Comparison of ENCODE assay signal across 10 mouse cellular contexts in genomic region chr5:114129550-114130210, GRCm38 (mm10). TPM values are rescaled to one million over a fixed set of nuclear protein-coding genes. Genes with fewer than 3 reads are reported as not detected.
A peak's percentile ranks its signal among the peaks of the same experiment; 100 is the strongest.
DNase-seq lines count a peak whose midpoint lies in the region; ATAC-seq and TF ChIP-seq lines count a peak whose summit lies in the region.
"Had no signal": no experiment of that assay in that cellular context is flagged by ENCODE, and none has a peak within 500 bp of the region (broad histone marks: within the 10 kb centered on the region; RNA-seq: fewer than 3 reads in every experiment).

No protein-coding gene starts in this region.

- peak overlapping the region; percentile 84 for H3K9ac ChIP-seq in heart, embryonic 13.5 days
- peak overlapping the region; percentile 73; the same call in 1 of the 2 replicates for H3K9ac ChIP-seq in ES-E14 (ENCODE audit: insufficient read depth, low read depth, low read length, poor library complexity, severe bottlenecking)
- H3K9ac ChIP-seq in hindbrain, embryonic 13.5 days: 0 out of 2 replicates have a peak overlapping the region, but pooled peaks have one; percentile 67
- peak overlapping the region; percentile 60; the same call in 1 of the 2 replicates for H3K9ac ChIP-seq in midbrain, embryonic 12.5 days (replicated peaks)

- peak overlapping the region; percentile 90 for H3K4me3 ChIP-seq in heart, embryonic 13.5 days
- peak overlapping the region; percentile 84 to 91 for H3K4me3 ChIP-seq in ES-E14 (ENCODE audit: insufficient read depth in 1 of 2, low read depth in 1 of 2, low read length in 2 of 2, poor library complexity in 1 of 2, severe bottlenecking in 1 of 2)
- peak overlapping the region; percentile 75 for H3K4me3 ChIP-seq in hindbrain, embryonic 13.5 days
- peak overlapping the region; percentile 87 for H3K4me3 ChIP-seq in midbrain, embryonic 12.5 days

- WGBS in heart, embryonic 13.5 days: 66% methylated on average over 15 of the region's 15 CpGs
- 79% methylated on average over 15 of the region's 15 CpGs for WGBS in hindbrain, embryonic 13.5 days
- WGBS in midbrain, embryonic 12.5 days: 80% methylated on average over 15 of the region's 15 CpGs

- no peak for ATAC-seq in heart, embryonic 13.5 days (ENCODE audit: extremely low read depth, insufficient number of reproducible peaks, low FRiP score, low TSS enrichment)
- ATAC-seq in hindbrain, embryonic 13.5 days (ENCODE audit: low FRiP score): no peak
- no peak for ATAC-seq in midbrain, embryonic 12.5 days (ENCODE audit: low FRiP score, low read depth)

- in situ Hi-C loops in ES-E14 (cut with MboI; ENCODE audit: low sequenced_read_pairs in 2 of 2, unreplicated experiment in 2 of 2): no loop called here

- H3K4me1 ChIP-seq in heart, embryonic 13.5 days: peaks cover 43% of the 10 kb centered on the region
- peaks cover 4 to 23% of the 10 kb centered on the region in 2 experiments for H3K4me1 ChIP-seq in ES-E14 (ENCODE audit: control insufficient read depth in 2 of 2, insufficient read depth in 2 of 2, low read length in 2 of 2, poor library complexity in 1 of 2)
- peaks cover 28% of the 10 kb centered on the region for H3K4me1 ChIP-seq in hindbrain, embryonic 13.5 days (replicated peaks)
- H3K4me1 ChIP-seq in midbrain, embryonic 12.5 days: peaks cover 39% of the 10 kb centered on the region

- no peaks in the 10 kb centered on the region for H3K9me3 ChIP-seq in heart, embryonic 13.5 days
- no peaks in the 10 kb centered on the region for H3K9me3 ChIP-seq in ES-E14 (ENCODE audit: control insufficient read depth, insufficient read depth, low read depth, low read length)
- no peaks in the 10 kb centered on the region for H3K9me3 ChIP-seq in hindbrain, embryonic 13.5 days
- no peaks in the 10 kb centered on the region for H3K9me3 ChIP-seq in midbrain, embryonic 12.5 days

- intact Hi-C loops in heart, postnatal 36 days (cut with DNase I): loop anchor here (2.0 to 5.0 kb wide), 3 partner anchors 43 to 277 kb away; no protein-coding TSS in a partner anchor

- peaks cover 18% of the 10 kb centered on the region for H3K36me3 ChIP-seq in heart, embryonic 13.5 days
- peaks cover 27% of the 10 kb centered on the region for H3K36me3 ChIP-seq in ES-E14 (ENCODE audit: control insufficient read depth, insufficient read depth, low read length, poor library complexity, severe bottlenecking)
- peaks cover 5% of the 10 kb centered on the region for H3K36me3 ChIP-seq in hindbrain, embryonic 13.5 days
- H3K36me3 ChIP-seq in midbrain, embryonic 12.5 days: peaks cover 1% of the 10 kb centered on the region; the same call in 1 of the 2 replicates

- no peaks in the 10 kb centered on the region for H3K27me3 ChIP-seq in heart, embryonic 13.5 days (replicated peaks)
- no peaks in the 10 kb centered on the region for H3K27me3 ChIP-seq in hindbrain, embryonic 13.5 days
- H3K27me3 ChIP-seq in midbrain, embryonic 12.5 days: no peaks in the 10 kb centered on the region

- no peak overlapping the region for H3K27ac ChIP-seq in heart, embryonic 13.5 days (replicated peaks)
- H3K27ac ChIP-seq in ES-E14 (ENCODE audit: insufficient read depth, low read depth, low read length, poor library complexity, severe bottlenecking): no peak overlapping the region; the same call in 1 of the 2 replicates
- H3K27ac ChIP-seq in hindbrain, embryonic 13.5 days: no peak overlapping the region
- H3K27ac ChIP-seq in midbrain, embryonic 12.5 days (replicated peaks): no peak overlapping the region

- peak overlapping the region; percentile 98 for H3K4me2 ChIP-seq in heart, embryonic 13.5 days
- peak overlapping the region; percentile 97 for H3K4me2 ChIP-seq in hindbrain, embryonic 13.5 days
- peak overlapping the region; percentile 98 for H3K4me2 ChIP-seq in midbrain, embryonic 12.5 days (replicated peaks)

- DNase-seq in heart, postnatal 36 days: no peak
- DNase-seq in ES-E14 (ENCODE audit: low read depth, low spot score): no peak
- no peak for DNase-seq in cerebellum, postnatal 10 days
- no peak for DNase-seq in frontal cortex, postnatal 10 days (ENCODE audit: low spot score in 2 of 2)
- no peak for DNase-seq in embryo, embryonic 9.5 days (ENCODE audit: extremely low spot score)

TF ChIP-seq in ES-E14, 5 proteins besides CTCF, POLR2A, EP300 and RAD21:
- TF ChIP-seq ZC3H11A (IDR thresholded peaks at IDR 0.05; ENCODE audit: borderline replicate concordance, low read depth, low read length) (no peak), ZNF384 (IDR thresholded peaks at IDR 0.05; ENCODE audit: low read depth, low read length) (peak; percentile 60)

RNA-seq across cellular contexts. Expression of gene Ung, which starts 0.5 kb away (rescaled TPM):
- polyA plus RNA-seq in heart, embryonic 13.5 days (2015; fragmentation: Nextera tagmentation; extraction: Ambion mirVana): 44.6 and 47.5 TPM in 2 replicates
- total RNA-seq in heart, postnatal 36 days (2021): 10 to 100 TPM; 26.4 to 27.3 TPM
- total RNA-seq in ES-E14 (2012; rRNA removed): 67.9 and 71.6 TPM in 2 replicates
- polyA plus RNA-seq in hindbrain, embryonic 13.5 days (2015; fragmentation: Nextera tagmentation; extraction: Ambion mirVana): 10.4 and 11.1 TPM in 2 replicates
- 40.2 and 41.6 TPM in 2 replicates for polyA plus RNA-seq in midbrain, embryonic 12.5 days (2016; fragmentation: Nextera tagmentation; extraction: Ambion mirVana)

RNA-seq across cellular contexts. Expression of gene Alkbh2, which starts 1.7 kb away (rescaled TPM):
- polyA plus RNA-seq in heart, embryonic 13.5 days (2015; fragmentation: Nextera tagmentation; extraction: Ambion mirVana): 6.4 and 9.1 TPM in 2 replicates
- total RNA-seq in heart, postnatal 36 days (2021): 1 to 10 TPM; 1.2 to 1.5 TPM
- total RNA-seq in ES-E14 (2012; rRNA removed): 26.7 and 32.6 TPM in 2 replicates
- polyA plus RNA-seq in hindbrain, embryonic 13.5 days (2015; fragmentation: Nextera tagmentation; extraction: Ambion mirVana): 5.4 and 6.3 TPM in 2 replicates
- polyA plus RNA-seq in midbrain, embryonic 12.5 days (2016; fragmentation: Nextera tagmentation; extraction: Ambion mirVana): 8.9 and 12.7 TPM in 2 replicates

RNA-seq across cellular contexts. Expression of gene Acacb, which starts 16.7 kb away (rescaled TPM):
- polyA plus RNA-seq in heart, embryonic 13.5 days (2015; fragmentation: Nextera tagmentation; extraction: Ambion mirVana): 8.9 and 9.5 TPM in 2 replicates
- 100 to 1,000 TPM; 232 to 242 TPM for total RNA-seq in heart, postnatal 36 days (2021)
- 10.5 and 16.9 TPM in 2 replicates for total RNA-seq in ES-E14 (2012; rRNA removed)
- polyA plus RNA-seq in hindbrain, embryonic 13.5 days (2015; fragmentation: Nextera tagmentation; extraction: Ambion mirVana): 1.9 and 3.2 TPM in 2 replicates
- polyA plus RNA-seq in midbrain, embryonic 12.5 days (2016; fragmentation: Nextera tagmentation; extraction: Ambion mirVana): 2.5 and 3.1 TPM in 2 replicates

RNA-seq across cellular contexts. Expression of gene Svop, which starts 38.3 kb away (rescaled TPM):
- 0.15 and 0.36 TPM in 2 replicates for polyA plus RNA-seq in heart, embryonic 13.5 days (2015; fragmentation: Nextera tagmentation; extraction: Ambion mirVana)
- total RNA-seq in heart, postnatal 36 days (2021): not detected
- 3.3 and 4.9 TPM in 2 replicates for total RNA-seq in ES-E14 (2012; rRNA removed)
- polyA plus RNA-seq in hindbrain, embryonic 13.5 days (2015; fragmentation: Nextera tagmentation; extraction: Ambion mirVana): 83.2 and 88.7 TPM in 2 replicates
- 47.6 and 51.7 TPM in 2 replicates for polyA plus RNA-seq in midbrain, embryonic 12.5 days (2016; fragmentation: Nextera tagmentation; extraction: Ambion mirVana)
- total RNA-seq: hematopoietic stem cell, adult 5-6 weeks had no signal
- polyA plus RNA-seq: CD4-positive, CD25-positive, alpha-beta regulatory T cell, adult 4 months had no signal
